Mouse (Mus musculus) forebrain, postnatal 0 days (tissue): Measurements from ENCODE around the gene Wdr19. TPM values are rescaled to one million over a fixed set of nuclear protein-coding genes. Genes with fewer than 3 reads are reported as not detected.

Experiments used
- ATAC-seq: fragments of 200-750 bp; cut with Nextera tagmentation; 2 replicates; pipeline ENCODE4 v1.8.0; 2017; ENCODE audit warnings: mild to moderate bottlenecking, moderate library complexity
- DNase-seq: peaks from one replicate; pipeline ENCODE4 v3.0.0-alpha.2; 2015
- H3K27ac ChIP-seq: fragments of 300-500 bp; sonication (generic); 2 replicates; pipeline ENCODE4 v1.5.1; 2014; ENCODE audit warnings: low read depth, mild to moderate bottlenecking, antibody characterized with exemption, low read length, moderate library complexity, mixed read lengths
- H3K27me3 ChIP-seq: fragments of 300-500 bp; sonication (generic); 2 replicates; pipeline ENCODE4 v1.6.1; 2014; ENCODE audit warnings: mild to moderate bottlenecking, low read length, mixed read lengths; ENCODE audit not compliant: insufficient read depth
- H3K36me3 ChIP-seq: fragments of 300-500 bp; sonication (generic); 2 replicates; pipeline ENCODE4 v1.6.1; 2014; ENCODE audit warnings: mild to moderate bottlenecking, moderate library complexity; ENCODE audit not compliant: insufficient read depth
- H3K4me1 ChIP-seq: fragments of 300-500 bp; sonication (generic); 2 replicates; pipeline ENCODE4 v1.6.1; 2014; ENCODE audit warnings: antibody characterized with exemption; ENCODE audit not compliant: insufficient read depth
- H3K4me2 ChIP-seq: fragments of 300-500 bp; sonication (generic); 2 replicates; pipeline ENCODE4 v1.6.1; 2014; ENCODE audit warnings: low read depth, mild to moderate bottlenecking, moderate library complexity
- H3K4me3 ChIP-seq: fragments of 300-500 bp; sonication (generic); 2 replicates; pipeline ENCODE4 v1.5.1; 2014; ENCODE audit warnings: low read depth, low read length, mixed read lengths
- H3K9ac ChIP-seq: fragments of 300-500 bp; sonication (generic); 2 replicates; pipeline ENCODE4 v1.6.1; 2014; ENCODE audit warnings: mild to moderate bottlenecking
- H3K9me3 ChIP-seq: fragments of 300-500 bp; sonication (generic); 2 replicates; pipeline ENCODE4 v1.6.1; 2016; ENCODE audit warnings: low read length
- CTCF ChIP-seq: sonication (generic); IDR thresholded peaks from 2 replicates; pipeline ENCODE4 v1.5.1; 2016; ENCODE audit warnings: antibody characterized with exemption, control low read depth, low read depth
- WGBS: fragments of 180-500 bp; shearing (Covaris S2); extraction: QIAGEN DNeasy Blood & Tissue Kit; methylation state at CpG from one replicate; pipeline ENCODE4 v1.1.7; 2014; 5-methylcytosine and 5-hydroxymethylcytosine counted together
- polyA plus RNA-seq: library from polyadenylated mRNA; unstranded; fragments of >200 nt; fragmentation: Nextera tagmentation; extraction: Ambion mirVana; gene quantifications from 2 replicates; pipeline ENCODE4 v1.2.1, GENCODE M21; 2015
- total RNA-seq: library from RNA; depleted of rRNA; stranded (reverse); fragments of >200 nt; gene quantifications from 2 replicates; pipeline ENCODE4 v1.2.3, GENCODE M21; 2014

Wdr19 gene
- total and polyA plus RNA-seq, 2 experiments from 2014 or later = 7.7 to 21.9 TPM

DNA sequence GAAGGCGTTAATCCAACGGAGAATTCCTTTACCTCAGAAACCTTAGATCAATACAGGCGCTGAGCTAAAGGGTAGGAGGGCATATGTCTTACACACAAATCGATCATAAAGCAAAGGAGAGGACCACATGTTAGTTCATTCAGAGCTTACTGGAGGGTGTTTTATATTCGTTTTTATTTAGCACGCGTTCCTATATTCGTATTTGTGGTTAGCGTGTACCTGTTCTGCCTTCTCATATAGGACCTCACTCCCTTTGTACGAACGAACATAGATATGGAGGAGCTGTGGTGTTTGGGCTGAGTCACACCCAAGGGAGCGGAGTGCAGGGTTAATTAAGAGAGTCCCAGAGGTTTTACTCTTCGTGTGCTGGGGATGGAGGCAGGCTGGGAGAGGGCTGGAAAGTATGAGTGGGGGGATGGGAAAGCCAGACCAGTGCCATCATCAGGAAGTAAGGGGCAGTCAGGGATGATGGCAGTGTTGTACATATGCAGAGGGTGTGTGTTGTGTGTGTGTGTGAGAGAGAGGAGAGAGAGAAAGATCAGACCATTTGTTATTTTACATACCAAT, 23.5 kb upstream of the Wdr19 start:
- H3K9ac ChIP-seq = peak overlapping the region; percentile 46
- ATAC-seq (peak; percentile 59), DNase-seq (no peak)
- peaks cover 10% of the 10 kb centered on the region; the same call in 1 of the 2 replicates for H3K4me1 ChIP-seq
- H3K4me3 ChIP-seq = peak overlapping the region; percentile 20
- peak overlapping the region; percentile 39 for H3K4me2 ChIP-seq
- no peak for TF ChIP-seq CTCF
- WGBS = 48% methylated on average over 13 of the region's 13 CpGs
- no peaks in the 10 kb centered on the region for H3K27me3 ChIP-seq
- H3K9me3 ChIP-seq = no peaks in the 10 kb centered on the region
- H3K36me3 ChIP-seq = no peaks in the 10 kb centered on the region
- H3K27ac ChIP-seq = peak overlapping the region; percentile 57

DNA sequence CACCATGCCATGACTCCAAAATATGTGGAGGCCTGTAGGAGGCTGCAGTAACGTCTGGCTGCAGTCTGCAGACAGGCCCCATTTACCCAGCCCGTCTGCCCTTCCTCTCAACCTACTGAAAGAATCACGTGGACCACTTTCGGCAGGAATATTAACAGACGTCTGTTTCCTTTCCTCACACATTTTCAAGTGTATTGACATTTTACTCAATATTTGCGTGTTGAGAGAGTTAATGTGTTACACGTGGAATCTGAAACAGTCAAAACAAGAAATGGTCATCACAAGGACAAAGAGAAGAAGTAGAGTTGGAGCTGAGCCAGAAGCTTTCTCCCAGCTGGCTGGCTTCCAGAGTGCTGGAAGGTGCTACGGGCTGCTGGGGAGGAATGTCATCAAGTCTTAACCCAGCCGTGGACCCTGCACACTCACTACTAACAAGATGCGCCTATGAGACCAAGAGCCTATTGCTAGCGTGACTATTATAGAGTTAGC, 22.4 kb upstream of the Wdr19 start:
- Histone ChIP-seq H3K4me2 (no peak overlapping the region), H3K27ac (no peak overlapping the region), H3K36me3 (no peaks in the 10 kb centered on the region), H3K4me3 (no peak overlapping the region), H3K9me3 (no peaks in the 10 kb centered on the region), H3K4me1 (peaks cover 19% of the 10 kb centered on the region; the same call in 1 of the 2 replicates), H3K27me3 (no peaks in the 10 kb centered on the region), H3K9ac (no peak overlapping the region)
- no peak for TF ChIP-seq CTCF
- 21% methylated on average over 11 of the region's 11 CpGs for WGBS
- DNase-seq (peak; percentile 17), ATAC-seq (no peak)

- no peak overlapping the region for H3K4me3 ChIP-seq
- H3K36me3 ChIP-seq = no peaks in the 10 kb centered on the region
- ATAC-seq (peak; percentile 25; the same call in 1 of the 2 replicates), DNase-seq (peak; percentile 34)
- H3K4me2 ChIP-seq = no peak overlapping the region
- no peaks in the 10 kb centered on the region for H3K27me3 ChIP-seq
- WGBS = 85% methylated on average over 9 of the region's 9 CpGs
- H3K4me1 ChIP-seq = peaks cover 19% of the 10 kb centered on the region; the same call in 1 of the 2 replicates
- H3K27ac ChIP-seq = no peak overlapping the region
- TF ChIP-seq CTCF = no peak
- H3K9me3 ChIP-seq = no peaks in the 10 kb centered on the region
- no peak overlapping the region for H3K9ac ChIP-seq
Measured at GRCm38 (mm10) chr5:65178477-65178876, 21.0 kb upstream of the Wdr19 start.

DNA sequence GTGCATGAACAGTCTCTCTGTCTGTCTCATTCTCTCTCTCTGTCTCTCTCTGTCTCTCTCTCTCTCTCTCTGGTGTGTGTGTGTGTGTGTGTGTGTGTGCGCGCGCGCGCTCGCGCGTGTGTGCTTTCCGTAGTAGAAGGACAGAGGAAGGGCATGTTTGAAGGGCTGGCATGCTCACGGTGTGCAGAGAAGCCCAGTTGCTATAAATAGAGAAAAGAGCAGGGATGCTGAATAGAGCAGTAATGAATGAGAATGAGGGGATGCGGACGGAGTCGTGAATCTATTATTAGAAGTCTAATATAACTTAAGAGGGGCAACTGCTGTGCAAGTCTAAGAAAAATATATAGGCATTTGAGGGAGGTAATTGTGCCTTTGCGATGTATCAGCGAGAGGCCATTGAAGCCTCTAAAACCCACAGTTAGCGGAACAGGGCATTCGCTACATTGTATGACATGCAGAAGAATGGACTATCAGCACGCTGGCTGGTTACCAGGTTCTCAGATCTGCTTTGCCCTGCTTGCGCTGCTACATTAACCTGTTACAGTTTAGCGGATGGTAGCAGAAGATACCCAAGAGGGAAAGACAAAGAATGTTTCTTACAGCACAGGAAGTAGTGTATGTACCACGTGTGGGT, 18.2 kb upstream of the Wdr19 start:
- 40% methylated on average over 21 of the region's 21 CpGs for WGBS
- Histone ChIP-seq H3K4me3 (no peak overlapping the region), H3K27me3 (no peaks in the 10 kb centered on the region), H3K9ac (0 out of 2 replicates have a peak overlapping the region, but pooled peaks have one; percentile 0), H3K36me3 (no peaks in the 10 kb centered on the region), H3K9me3 (no peaks in the 10 kb centered on the region), H3K4me1 (peaks cover 13% of the 10 kb centered on the region; the same call in 1 of the 2 replicates), H3K4me2 (peak overlapping the region; percentile 23; the same call in 1 of the 2 replicates), H3K27ac (peak overlapping the region; percentile 40; the same call in 1 of the 2 replicates)
- peak; percentile 73 for ATAC-seq
- TF ChIP-seq CTCF = no peak
- peak; percentile 39 for DNase-seq

- H3K4me1 ChIP-seq = peaks cover 10% of the 10 kb centered on the region; the same call in 1 of the 2 replicates
- DNase-seq = peak; percentile 22
- H3K27me3 ChIP-seq = no peaks in the 10 kb centered on the region
- 0 out of 2 replicates have a peak overlapping the region, but pooled peaks have one; percentile 0 for H3K9ac ChIP-seq
- ATAC-seq = peak; percentile 75
- H3K9me3 ChIP-seq = no peaks in the 10 kb centered on the region
- H3K36me3 ChIP-seq = no peaks in the 10 kb centered on the region
- WGBS = 71% methylated on average over 4 of the region's 4 CpGs
- H3K27ac ChIP-seq = no peak overlapping the region
- no peak overlapping the region for H3K4me2 ChIP-seq
- H3K4me3 ChIP-seq = no peak overlapping the region
- no peak for TF ChIP-seq CTCF
Measured at GRCm38 (mm10) chr5:65181794-65182169, 17.7 kb upstream of the Wdr19 start.

DNA sequence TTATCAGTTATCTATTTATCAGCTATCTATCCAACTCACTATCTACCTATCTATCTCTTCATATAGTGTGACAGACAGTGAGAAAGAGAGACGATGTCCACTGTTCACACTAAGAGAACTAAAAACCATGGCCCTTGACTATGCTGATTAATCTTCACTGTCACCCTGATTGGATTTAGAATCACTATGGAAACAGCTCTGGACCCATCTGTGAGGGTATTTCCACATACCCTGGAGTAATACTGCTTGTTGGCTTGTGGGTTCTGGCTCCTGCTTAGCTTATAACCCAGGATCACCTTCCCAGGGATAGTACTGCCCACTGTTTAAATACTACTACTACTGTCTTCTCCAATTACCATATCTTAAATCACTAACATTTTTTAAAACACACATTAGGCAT, 17.2 kb upstream of the Wdr19 start:
- TF ChIP-seq CTCF = no peak

DNA sequence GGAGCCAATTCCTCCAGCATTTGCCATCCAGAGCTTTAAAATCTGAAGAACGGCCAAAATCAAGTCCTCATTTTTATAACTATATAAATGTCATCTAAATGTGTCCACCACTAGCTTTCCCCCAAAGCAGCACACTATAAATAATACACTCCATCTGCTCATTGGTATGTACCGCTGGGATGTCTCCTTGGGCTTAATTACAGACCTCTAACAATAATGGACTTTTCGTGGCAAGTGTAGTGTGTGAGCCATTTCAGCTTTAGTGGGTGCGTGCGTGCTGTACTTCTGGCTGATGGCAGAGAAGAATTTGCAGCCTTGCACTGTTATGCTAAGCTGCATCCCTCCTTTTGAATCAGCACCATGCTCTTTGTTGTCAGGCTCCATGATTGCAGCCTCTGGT, 7.9 kb upstream of the Wdr19 start:
- Histone ChIP-seq H3K4me2 (no peak overlapping the region), H3K27ac (peak overlapping the region; percentile 48; the same call in 1 of the 2 replicates), H3K27me3 (no peaks in the 10 kb centered on the region), H3K9ac (no peak overlapping the region), H3K4me1 (no peaks in the 10 kb centered on the region), H3K9me3 (no peaks in the 10 kb centered on the region), H3K36me3 (no peaks in the 10 kb centered on the region), H3K4me3 (no peak overlapping the region)
- WGBS = 61% methylated on average over 5 of the region's 5 CpGs
- no peak for TF ChIP-seq CTCF
- peak; percentile 88 for ATAC-seq
- DNase-seq = peak; percentile 48

More for the DNA sequence above, 17.2 kb upstream of the Wdr19 start:
- ATAC-seq = no peak
- Histone ChIP-seq H3K9ac (no peak overlapping the region), H3K27me3 (no peaks in the 10 kb centered on the region), H3K4me2 (no peak overlapping the region), H3K4me3 (no peak overlapping the region), H3K27ac (no peak overlapping the region), H3K4me1 (peaks cover 10% of the 10 kb centered on the region; the same call in 1 of the 2 replicates), H3K36me3 (no peaks in the 10 kb centered on the region), H3K9me3 (no peaks in the 10 kb centered on the region)
- WGBS = 88% methylated on average over 1 of the region's 1 CpGs
- DNase-seq = no peak
